Mouse (Mus musculus): ENCODE data around the gene Fthl17e.

DNA sequence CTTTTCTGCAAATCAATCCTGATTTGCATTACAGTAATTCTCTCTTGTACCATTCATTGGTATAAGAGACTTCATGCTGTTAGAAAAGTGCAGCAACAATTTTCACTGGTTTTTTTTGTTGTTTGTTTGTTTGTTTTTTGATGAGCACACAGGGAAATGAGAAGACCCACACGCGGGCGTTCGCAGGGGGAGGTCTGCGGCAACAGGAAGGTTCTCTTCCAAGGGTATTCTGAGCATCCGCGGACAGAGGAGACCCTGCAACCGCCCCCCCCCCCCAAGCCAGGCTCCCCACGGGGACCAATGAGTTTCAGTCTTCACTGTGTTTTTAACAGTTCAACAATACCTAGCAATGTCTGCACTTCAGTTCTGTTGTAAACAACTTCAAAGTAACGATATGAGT is 13.8 kb upstream of the Fthl17e start:
- TF ChIP-seq CTCF (IDR thresholded peaks at IDR 0.05; ENCODE audit: low read depth) = no peak
- no peak for TF ChIP-seq EP300 (IDR thresholded peaks at IDR 0.05; ENCODE audit: low read depth)

Data from liver, postnatal 0 days (tissue).